Mouse (Mus musculus) retina, postnatal 1 day (tissue): Measurements from ENCODE around the gene Hectd1.

Experiments
- DNase-seq: peaks from one replicate; pipeline ENCODE4 v3.0.0-alpha.2; 2012

Gene Hectd1

GRCm38 (mm10) chr12:51767454-51767853, 61.9 kb downstream of the Hectd1 start:
- no peak for DNase-seq

- DNase-seq = no peak
Observed at GRCm38 (mm10) chr12:51759374-51759773, 70.0 kb downstream of the Hectd1 start.

GRCm38 (mm10) chr12:51756599-51756961, 72.8 kb downstream of the Hectd1 start:
- no peak for DNase-seq

- DNase-seq = no peak
Observed at GRCm38 (mm10) chr12:51755938-51756598, 73.3 kb downstream of the Hectd1 start.

- DNase-seq = no peak
Observed at GRCm38 (mm10) chr12:51747348-51747747, 82.0 kb downstream of the Hectd1 start.

- DNase-seq = peak; percentile 78
Observed at GRCm38 (mm10) chr12:51744957-51745356, 84.4 kb downstream of the Hectd1 start.

GRCm38 (mm10) chr12:51741690-51742089, 87.6 kb downstream of the Hectd1 start:
- DNase-seq = peak; percentile 44

GRCm38 (mm10) chr12:51736807-51737206, 92.5 kb downstream of the Hectd1 start:
- peak; percentile 95 for DNase-seq

GRCm38 (mm10) chr12:51736381-51736780, 93.0 kb downstream of the Hectd1 start:
- no peak for DNase-seq

GRCm38 (mm10) chr12:51735840-51736271, 93.5 kb downstream of the Hectd1 start:
- peak; percentile 64 for DNase-seq

GRCm38 (mm10) chr12:51734605-51735211, 94.6 kb downstream of the Hectd1 start:
- DNase-seq = no peak

- no peak for DNase-seq
Observed at GRCm38 (mm10) chr12:51729827-51730226, 99.5 kb downstream of the Hectd1 start.

GRCm38 (mm10) chr12:51729058-51729457, 100.3 kb downstream of the Hectd1 start:
- peak; percentile 33 for DNase-seq

GRCm38 (mm10) chr12:51721836-51722235, 107.5 kb downstream of the Hectd1 start:
- no peak for DNase-seq

GRCm38 (mm10) chr12:51718617-51719016, 110.7 kb downstream of the Hectd1 start:
- no peak for DNase-seq

- no peak for DNase-seq
Observed at GRCm38 (mm10) chr12:51712685-51713084, 116.7 kb downstream of the Hectd1 start.

- no peak for DNase-seq
Observed at GRCm38 (mm10) chr12:51710154-51710553, 119.2 kb downstream of the Hectd1 start.

GRCm38 (mm10) chr12:51709741-51710140, 119.6 kb downstream of the Hectd1 start:
- DNase-seq = no peak

- DNase-seq = no peak
Observed at GRCm38 (mm10) chr12:51708941-51709686, 120.2 kb downstream of the Hectd1 start.

- no peak for DNase-seq
Observed at GRCm38 (mm10) chr12:51706673-51707235, 122.6 kb downstream of the Hectd1 start.

- DNase-seq = no peak
Observed at GRCm38 (mm10) chr12:51705778-51706177, 123.6 kb downstream of the Hectd1 start.

- DNase-seq = no peak
Observed at GRCm38 (mm10) chr12:51704572-51704971, 124.8 kb downstream of the Hectd1 start.

- peak; percentile 59 for DNase-seq
Observed at GRCm38 (mm10) chr12:51703859-51704258, 125.5 kb downstream of the Hectd1 start.

GRCm38 (mm10) chr12:51701723-51702122, 127.6 kb downstream of the Hectd1 start:
- no peak for DNase-seq
